Mouse (Mus musculus) NIH3T3 (cell line): Measurements from ENCODE around the gene Rfxap.
A peak's percentile ranks its signal among the peaks of the same experiment; 100 is the strongest.

Experiments
- DNase-seq: peaks from one replicate; pipeline ENCODE4 v3.0.0-alpha.2; 2012; ENCODE audit warnings: low read depth

The Rfxap gene

GRCm38 (mm10) chr3:54766811-54767210, 40.8 kb downstream of the Rfxap start:
- DNase-seq, result no peak

- no peak for DNase-seq
Observed at GRCm38 (mm10) chr3:54766034-54766433, 41.6 kb downstream of the Rfxap start.

- peak; percentile 26 for DNase-seq
Observed at GRCm38 (mm10) chr3:54765521-54765920, 42.1 kb downstream of the Rfxap start.

GRCm38 (mm10) chr3:54764418-54764817, 43.2 kb downstream of the Rfxap start:
- no peak for DNase-seq

GRCm38 (mm10) chr3:54761258-54761657, 46.3 kb downstream of the Rfxap start:
- no peak for DNase-seq

GRCm38 (mm10) chr3:54760321-54761115, 47.1 kb downstream of the Rfxap start:
- no peak for DNase-seq

- no peak for DNase-seq
Observed at GRCm38 (mm10) chr3:54759211-54759610, 48.4 kb downstream of the Rfxap start.

GRCm38 (mm10) chr3:54757446-54757845, 50.1 kb downstream of the Rfxap start:
- DNase-seq, result no peak

GRCm38 (mm10) chr3:54756058-54756457, 51.5 kb downstream of the Rfxap start:
- peak; percentile 45 for DNase-seq

GRCm38 (mm10) chr3:54755145-54756041, 52.2 kb downstream of the Rfxap start, which contains the start of gene Smad9:
Gene Smad9, plus strand, starts transcription at chr3:54755582.
- peak; percentile 85 for DNase-seq

- peak; percentile 39 for DNase-seq
Observed at GRCm38 (mm10) chr3:54753411-54753810, 54.2 kb downstream of the Rfxap start.
